Mouse (Mus musculus) heart, embryonic 16.5 days (tissue): ENCODE data around the gene Gbp9. TPM values are rescaled to one million over a fixed set of nuclear protein-coding genes. Genes with fewer than 3 reads are reported as not detected.
"Not testable (repeated sequence)": the region's sequence is repeated elsewhere in the genome, so short reads cannot be mapped to it uniquely, and the experiment has no call there.

ENCODE experiments used
- ATAC-seq: fragments of 200-750 bp; cut with Nextera tagmentation; replicated peaks from 2 replicates; pipeline ENCODE4 v1.8.0; 2017; ENCODE audit warnings: moderate number of reproducible peaks; ENCODE audit not compliant: insufficient read depth, low FRiP score; ENCODE audit errors: extremely low read depth
- H3K27ac ChIP-seq: fragments of 300-500 bp; sonication (generic); 2 replicates; pipeline ENCODE4 v1.5.1; 2014; ENCODE audit warnings: mild to moderate bottlenecking, low read length, control low read depth, moderate library complexity
- H3K27me3 ChIP-seq: fragments of 300-500 bp; sonication (generic); 2 replicates; pipeline ENCODE4 v1.6.1; 2014; ENCODE audit warnings: low read length, mixed read lengths; ENCODE audit not compliant: control insufficient read depth, insufficient read depth
- H3K36me3 ChIP-seq: fragments of 300-500 bp; sonication (generic); 2 replicates; pipeline ENCODE4 v1.6.1; 2014; ENCODE audit not compliant: control insufficient read depth, insufficient read depth
- H3K4me1 ChIP-seq: fragments of 300-500 bp; sonication (generic); 2 replicates; pipeline ENCODE4 v1.6.1; 2014; ENCODE audit warnings: low read length, mixed read lengths; ENCODE audit not compliant: control insufficient read depth, insufficient read depth
- H3K4me2 ChIP-seq: fragments of 300-500 bp; sonication (generic); 2 replicates; pipeline ENCODE4 v1.6.1; 2014; ENCODE audit warnings: low read depth, mild to moderate bottlenecking, control low read depth, low read length
- H3K4me3 ChIP-seq: fragments of 300-500 bp; sonication (generic); 2 replicates; pipeline ENCODE4 v1.5.1; 2014; ENCODE audit warnings: mild to moderate bottlenecking, control low read depth, low read length
- H3K9ac ChIP-seq: fragments of 300-500 bp; sonication (generic); 2 replicates; pipeline ENCODE4 v1.6.1; 2014; ENCODE audit warnings: low read length, control low read depth
- H3K9me3 ChIP-seq: fragments of 300-500 bp; sonication (generic); replicated peaks from 2 replicates; pipeline ENCODE4 v1.6.1; 2016; ENCODE audit warnings: low read length; ENCODE audit not compliant: control insufficient read depth
- WGBS: fragments of 180-500 bp; shearing (Covaris S2); extraction: QIAGEN DNeasy Blood & Tissue Kit; methylation state at CpG from one replicate; pipeline ENCODE4 v1.1.7; 2014; 5-methylcytosine and 5-hydroxymethylcytosine counted together
- polyA plus RNA-seq: library from polyadenylated mRNA; unstranded; fragments of >200 nt; fragmentation: Nextera tagmentation; extraction: Ambion mirVana; gene quantifications from 2 replicates; pipeline ENCODE4 v1.2.1, GENCODE M21; 2015

Gene Gbp9
- 4.8 and 5.9 TPM in 2 replicates for polyA plus RNA-seq

DNA sequence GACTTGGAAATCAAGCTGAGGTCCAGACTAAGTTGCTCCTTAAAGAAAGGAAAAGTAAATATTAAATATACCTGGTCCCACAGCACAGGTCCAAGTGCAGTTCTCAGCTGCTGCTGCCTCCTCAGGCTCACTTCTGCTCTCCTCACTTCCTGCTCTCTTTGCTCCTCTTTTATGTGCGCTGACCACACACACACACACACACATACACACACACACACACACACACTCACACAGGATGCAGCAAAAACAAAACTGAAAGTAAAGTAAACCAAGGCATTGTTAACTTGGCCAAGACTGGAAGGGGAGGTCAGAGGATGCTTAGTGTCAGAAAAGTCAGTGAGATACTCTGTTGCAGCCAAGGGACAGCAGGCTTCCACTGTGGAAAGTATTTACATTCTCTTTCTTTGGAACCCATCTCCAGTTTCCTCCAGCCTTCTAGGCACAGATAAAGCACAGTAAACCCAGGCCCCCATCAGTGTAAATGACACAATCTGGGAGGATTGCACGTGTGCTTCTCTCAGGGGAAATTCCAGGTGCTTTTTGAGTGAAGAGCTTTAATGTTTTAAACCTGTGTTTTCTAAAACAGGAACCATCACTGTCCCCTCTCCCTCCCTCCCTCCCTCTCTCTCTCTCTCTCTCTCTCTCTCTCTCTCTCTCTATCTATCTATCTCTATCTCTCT is at the start of gene Gbp9, which contains the start of the genes Gbp8 and Gbp4:
Gbp9 (minus strand) TSS at position 131 of the 680 bp plus-strand sequence.
Gbp8 (minus strand) TSS at position 132 of the 680 bp plus-strand sequence.
Gbp4 (minus strand) TSS at position 178 of the 680 bp plus-strand sequence.
- H3K36me3 ChIP-seq, H3K4me1 ChIP-seq, H3K27me3 ChIP-seq, H3K9ac ChIP-seq, H3K27ac ChIP-seq, H3K9me3 ChIP-seq: not testable (repeated sequence)
- ATAC-seq = peak; percentile 67
- peak within 1 kb of the TSS; percentile 16 for H3K4me2 ChIP-seq
- WGBS = 13% methylated on average over 2 of the region's 2 CpGs
- peak within 1 kb of the TSS; percentile 30 for H3K4me3 ChIP-seq

DNA sequence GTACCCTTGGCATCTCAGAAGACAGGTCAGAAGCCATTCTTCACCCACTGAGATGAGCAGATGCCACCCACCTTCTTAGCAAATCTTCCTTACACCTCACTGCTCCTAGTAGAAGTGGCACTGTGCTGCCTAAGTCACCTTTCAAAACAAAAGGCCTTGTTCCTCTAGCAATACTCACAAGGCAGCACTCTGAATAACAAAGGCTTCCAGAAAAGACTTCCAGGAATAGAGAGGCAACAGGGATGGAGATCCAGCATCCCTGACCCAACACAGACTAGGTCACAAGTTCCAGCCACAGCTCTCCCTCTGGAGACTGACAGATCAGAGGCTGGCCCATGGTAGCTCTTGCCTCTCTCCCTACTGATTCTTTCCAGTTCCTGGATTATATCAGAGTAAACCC is 42.1 kb upstream of the Gbp9 start:
- Histone ChIP-seq H3K36me3 (no peaks in the 10 kb centered on the region), H3K27me3 (no peaks in the 10 kb centered on the region), H3K27ac (no peak overlapping the region), H3K9me3 (no peaks in the 10 kb centered on the region), H3K4me3 (no peak overlapping the region), H3K9ac (no peak overlapping the region), H3K4me1 (no peaks in the 10 kb centered on the region), H3K4me2 (no peak overlapping the region)
- no peak for ATAC-seq

DNA sequence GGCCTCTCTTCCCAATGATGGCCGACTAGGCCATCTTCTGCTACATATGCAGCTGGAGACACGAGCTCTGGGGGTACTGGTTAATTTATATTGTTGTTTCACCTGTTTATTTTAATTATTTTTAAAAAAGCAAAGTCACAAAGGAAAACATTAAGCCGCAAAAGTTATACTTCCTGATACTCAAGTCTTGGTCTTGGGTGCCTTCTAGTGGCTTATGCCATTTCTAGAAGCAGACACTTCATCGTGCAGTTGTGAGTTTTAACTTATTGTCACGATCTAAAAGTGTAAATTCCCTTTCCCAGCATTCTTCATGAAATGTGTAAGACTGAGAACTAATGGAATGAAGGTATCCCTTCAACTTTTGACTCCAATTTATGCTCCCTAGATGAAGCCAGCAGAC is 17.2 kb upstream of the Gbp9 start:
- WGBS = 73% methylated on average over 5 of the region's 5 CpGs
- ATAC-seq = no peak

DNA sequence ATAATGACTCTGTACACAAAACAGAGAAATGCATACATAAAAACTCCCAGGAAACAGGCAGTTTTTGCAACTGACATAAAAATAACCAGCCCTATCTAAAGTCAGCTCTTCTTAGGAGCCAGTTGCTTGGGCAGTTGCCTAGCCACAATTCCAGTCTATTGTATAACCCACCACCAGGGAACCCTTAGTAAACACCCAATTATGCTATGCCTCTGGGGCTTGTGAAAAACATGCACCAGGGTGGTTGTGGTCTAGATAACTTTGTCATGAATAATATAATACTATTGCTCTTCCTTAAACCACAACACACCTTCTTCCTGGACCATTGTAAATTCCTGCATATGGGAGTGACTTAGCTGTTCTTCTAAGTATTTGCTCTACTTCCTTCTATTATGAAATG is 14.7 kb upstream of the Gbp9 start:
- Histone ChIP-seq H3K9me3 (no peaks in the 10 kb centered on the region), H3K4me2 (no peak overlapping the region), H3K4me1 (no peaks in the 10 kb centered on the region), H3K27me3 (no peaks in the 10 kb centered on the region), H3K36me3 (no peaks in the 10 kb centered on the region), H3K4me3 (no peak overlapping the region), H3K27ac (no peak overlapping the region), H3K9ac (no peak overlapping the region)
- ATAC-seq = no peak

More for the DNA sequence above, 17.2 kb upstream of the Gbp9 start:
- no peak overlapping the region for H3K9ac ChIP-seq
- no peaks in the 10 kb centered on the region for H3K4me1 ChIP-seq
- H3K27me3 ChIP-seq = no peaks in the 10 kb centered on the region
- H3K27ac ChIP-seq = no peak overlapping the region
- no peaks in the 10 kb centered on the region for H3K9me3 ChIP-seq
- no peak overlapping the region for H3K4me2 ChIP-seq
- no peaks in the 10 kb centered on the region for H3K36me3 ChIP-seq
- H3K4me3 ChIP-seq = no peak overlapping the region

DNA sequence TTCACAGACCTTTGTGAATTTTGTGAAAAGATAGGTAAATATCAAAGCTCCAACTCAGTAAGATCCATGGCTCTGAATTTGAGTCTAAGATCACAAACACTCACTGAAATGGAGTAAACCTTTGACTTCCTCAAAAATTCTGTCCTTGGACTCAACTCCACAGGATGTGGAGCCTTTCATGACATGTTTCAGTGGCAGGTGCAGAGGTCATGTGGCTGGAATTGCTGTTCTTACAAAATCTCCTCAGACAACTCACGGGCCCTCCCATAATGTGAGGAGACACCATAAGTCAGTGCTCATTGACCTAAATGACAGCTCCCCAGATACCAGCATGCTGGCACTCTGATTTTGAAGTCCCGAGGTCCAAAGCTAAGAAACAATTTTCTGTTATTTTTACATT is 8.7 kb upstream of the Gbp9 start:
- not testable (repeated sequence) for H3K9me3 ChIP-seq, H3K4me3 ChIP-seq, H3K27me3 ChIP-seq, H3K36me3 ChIP-seq, ATAC-seq, H3K4me1 ChIP-seq, H3K27ac ChIP-seq, H3K4me2 ChIP-seq, H3K9ac ChIP-seq
- 49% methylated on average over 2 of the region's 2 CpGs for WGBS

DNA sequence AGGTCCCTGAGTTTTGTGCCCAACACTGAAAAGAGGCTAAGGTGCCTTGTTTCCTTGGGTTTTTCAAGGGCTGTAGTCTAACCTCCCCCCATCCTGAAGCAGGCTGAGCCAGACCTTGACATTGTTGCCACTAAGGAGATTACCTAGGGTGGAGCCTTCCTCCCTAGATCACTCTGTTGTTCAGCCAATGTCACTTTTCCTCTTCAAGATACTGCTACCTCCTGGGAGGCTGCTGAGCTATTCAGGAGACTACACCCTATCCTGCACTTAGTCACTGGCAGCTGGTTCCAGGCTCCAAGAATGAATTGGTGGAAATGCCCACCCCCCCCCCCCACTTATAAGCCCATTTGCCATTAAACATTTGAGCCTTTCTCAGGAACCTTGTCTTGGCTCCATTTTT is 7.1 kb upstream of the Gbp9 start:
- peak overlapping the region; percentile 72 for H3K27ac ChIP-seq
- H3K27me3 ChIP-seq = no peaks in the 10 kb centered on the region
- no peaks in the 10 kb centered on the region for H3K4me1 ChIP-seq
- ATAC-seq = peak; percentile 58; the same call in 1 of the 2 replicates
- H3K9me3 ChIP-seq = no peaks in the 10 kb centered on the region
- no peak overlapping the region for H3K4me3 ChIP-seq
- H3K4me2 ChIP-seq = no peak overlapping the region
- H3K9ac ChIP-seq = no peak overlapping the region
- no peaks in the 10 kb centered on the region for H3K36me3 ChIP-seq

DNA sequence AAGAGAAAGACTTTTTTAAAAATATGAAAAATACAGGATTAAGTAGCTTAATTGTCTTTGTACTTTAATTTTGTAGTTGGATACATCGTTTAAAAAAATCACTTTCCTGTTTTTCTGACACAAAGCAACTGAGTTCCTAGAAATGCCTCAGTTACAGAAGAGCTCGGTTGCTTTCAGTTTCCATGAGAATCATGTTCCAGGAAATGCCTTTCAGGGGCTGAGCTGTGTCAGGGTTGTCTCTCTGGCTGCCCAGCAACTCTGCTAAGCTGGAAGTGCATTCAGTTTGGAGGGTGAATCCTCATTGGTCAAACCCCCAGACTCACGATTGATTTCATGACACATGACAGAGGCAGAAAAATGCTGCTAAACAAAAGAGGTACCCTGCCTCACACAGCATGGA is 6.4 kb upstream of the Gbp9 start:
- ATAC-seq = 0 out of 2 replicates have a peak, but pooled peaks have one; percentile 21
- peak overlapping the region; percentile 72 for H3K27ac ChIP-seq
- H3K9ac ChIP-seq, H3K27me3 ChIP-seq, H3K9me3 ChIP-seq, H3K36me3 ChIP-seq, H3K4me2 ChIP-seq, H3K4me3 ChIP-seq, H3K4me1 ChIP-seq: not testable (repeated sequence)
- WGBS = 33% methylated on average over 3 of the region's 3 CpGs

DNA sequence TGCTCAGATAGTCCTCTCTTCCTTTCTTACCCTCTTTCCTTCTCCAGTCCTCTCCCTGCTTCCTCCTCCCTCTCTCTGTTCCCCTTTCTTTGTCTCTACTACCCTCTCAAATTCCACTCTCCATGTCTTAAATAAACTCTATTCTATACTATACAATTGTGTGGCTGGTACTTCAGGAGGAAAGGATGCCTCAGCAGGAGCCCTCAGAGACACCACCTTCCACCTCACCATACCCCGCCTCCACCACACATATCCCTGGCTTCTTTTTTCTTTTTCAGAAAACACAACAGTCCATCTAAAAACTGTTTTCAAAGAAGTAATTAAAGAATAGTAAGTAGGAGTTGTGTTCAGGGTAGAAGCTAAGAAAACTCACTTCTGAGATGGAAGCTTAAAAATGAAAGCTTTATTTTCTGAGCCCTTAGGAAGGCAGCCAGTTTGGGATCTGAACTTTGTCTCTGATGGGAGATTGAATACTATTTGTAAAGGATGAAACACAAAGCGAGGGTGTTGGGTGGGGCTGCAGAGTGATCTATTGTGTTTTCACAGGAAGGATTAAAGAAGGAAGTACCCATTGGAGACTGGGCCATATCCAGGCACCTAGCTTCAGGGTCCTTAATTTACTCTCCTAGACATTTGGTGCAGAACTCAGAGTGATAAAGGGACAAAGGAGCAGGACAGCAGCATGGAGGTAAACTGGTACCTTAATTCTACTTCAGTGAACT is 911 bp upstream of the Gbp9 start:
- not testable (repeated sequence) for H3K27ac ChIP-seq, H3K4me1 ChIP-seq, H3K27me3 ChIP-seq, H3K4me3 ChIP-seq, ATAC-seq, H3K4me2 ChIP-seq, H3K9me3 ChIP-seq, H3K9ac ChIP-seq, H3K36me3 ChIP-seq
- WGBS = 67% methylated on average over 2 of the region's 2 CpGs

DNA sequence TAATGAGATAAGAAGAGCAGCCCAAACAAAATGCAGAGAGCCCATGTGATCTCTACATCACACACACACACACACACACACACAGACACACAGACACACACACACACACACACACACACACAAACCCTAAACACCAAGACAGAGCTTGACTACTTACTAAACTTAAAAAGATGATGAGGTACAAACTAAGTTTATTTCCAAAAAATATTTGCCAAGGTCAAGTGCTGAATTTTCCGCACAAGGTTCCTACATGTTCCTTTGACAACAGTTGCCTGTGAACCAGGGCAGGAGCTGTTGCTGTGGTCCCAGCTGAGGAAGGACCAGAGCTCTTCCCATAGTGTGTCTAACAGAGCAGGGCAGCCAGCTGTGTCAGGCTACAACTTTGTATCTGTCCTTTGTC is 433 bp downstream of the Gbp9 start:
- Histone ChIP-seq H3K36me3 (no peaks in the 10 kb centered on the region), H3K9ac (no peak overlapping the region), H3K27ac (no peak overlapping the region; the same call in 1 of the 2 replicates), H3K9me3 (no peaks in the 10 kb centered on the region), H3K27me3 (no peaks in the 10 kb centered on the region), H3K4me3 (peak overlapping the region; percentile 30), H3K4me2 (peak overlapping the region; percentile 16), H3K4me1 (no peaks in the 10 kb centered on the region)
- ATAC-seq = peak; percentile 47; the same call in 1 of the 2 replicates
- WGBS = 71% methylated on average over 1 of the region's 1 CpGs
